Mouse (Mus musculus) T-cell, adult 66 days (primary cell): ENCODE results near the gene Rgs18. TPM values are rescaled to one million over a fixed set of nuclear protein-coding genes. Genes with fewer than 3 reads are reported as not detected.

Experiments
- total RNA-seq, 2 experiments: library from RNA; stranded (reverse); gene quantifications; 3 replicates in 1 of 2; 4 replicates in 1 of 2; pipeline ENCODE4 v1.2.4; 2023

Gene Rgs18
- total RNA-seq, result under 1 TPM; 0.36 to 0.52 TPM

GRCm38 (mm10) chr1:144775331-144775730 lies at the start of gene Rgs18:
Gene Rgs18, minus strand, starts transcription at chr1:144775435.

Other genes starting within 250 kb of the Rgs18 start
- not detected for gene Rgs21, start 207.8 kb downstream of the Rgs18 start, total RNA-seq